Mouse (Mus musculus): ENCODE results near the gene Coq9.
"Not testable (repeated sequence)": the region's sequence is repeated elsewhere in the genome, so short reads cannot be mapped to it uniquely, and the experiment has no call there.

Gene Coq9

GRCm38 (mm10) chr8:94822637-94823560 is 15.2 kb upstream of the Coq9 start:
- DNase-seq = no peak

GRCm38 (mm10) chr8:94825170-94825569 is 13.0 kb upstream of the Coq9 start:
- no peak for DNase-seq

- DNase-seq = no peak
Observed at GRCm38 (mm10) chr8:94826210-94826609, 11.9 kb upstream of the Coq9 start.

GRCm38 (mm10) chr8:94828284-94828683 is 9.8 kb upstream of the Coq9 start:
- DNase-seq = no peak

GRCm38 (mm10) chr8:94833901-94834405 is 4.2 kb upstream of the Coq9 start:
- not testable (repeated sequence) for DNase-seq

- DNase-seq = not testable (repeated sequence)
Observed at GRCm38 (mm10) chr8:94835751-94836150, 2.4 kb upstream of the Coq9 start.

GRCm38 (mm10) chr8:94836456-94837240 is 1.5 kb upstream of the Coq9 start:
- no peak for DNase-seq

- DNase-seq = peak; percentile 79
Observed at GRCm38 (mm10) chr8:94838600-94838999, 479 bp downstream of the Coq9 start.

- DNase-seq = no peak
Observed at GRCm38 (mm10) chr8:94841183-94841582, 3.1 kb downstream of the Coq9 start.

GRCm38 (mm10) chr8:94850049-94850448 is 11.9 kb downstream of the Coq9 start:
- no peak for DNase-seq

- DNase-seq = not testable (repeated sequence)
Observed at GRCm38 (mm10) chr8:94854761-94855160, 16.6 kb downstream of the Coq9 start.

GRCm38 (mm10) chr8:94857011-94857345 is 18.9 kb downstream of the Coq9 start:
- no peak for DNase-seq

- peak; percentile 94 for DNase-seq
Observed at GRCm38 (mm10) chr8:94857346-94858173, 19.4 kb downstream of the Coq9 start, which contains the start of gene Polr2c. Polr2c (plus strand) TSS chr8:94857450.

- peak; percentile 52 for DNase-seq
Observed at GRCm38 (mm10) chr8:94861352-94861910, 23.3 kb downstream of the Coq9 start.

- DNase-seq = no peak
Observed at GRCm38 (mm10) chr8:94862487-94863220, 24.5 kb downstream of the Coq9 start.

GRCm38 (mm10) chr8:94863897-94864673 is 26.0 kb downstream of the Coq9 start:
- no peak for DNase-seq

- DNase-seq = no peak
Observed at GRCm38 (mm10) chr8:94865292-94865691, 27.2 kb downstream of the Coq9 start.

GRCm38 (mm10) chr8:94866921-94867320 is 28.8 kb downstream of the Coq9 start:
- DNase-seq = no peak

- no peak for DNase-seq
Observed at GRCm38 (mm10) chr8:94869146-94869545, 31.0 kb downstream of the Coq9 start.

- no peak for DNase-seq
Observed at GRCm38 (mm10) chr8:94870003-94870402, 31.9 kb downstream of the Coq9 start.
